Mouse (Mus musculus) liver, embryonic 12.5 days (tissue): ENCODE measurements around the gene Ptms. TPM values are rescaled to one million over a fixed set of nuclear protein-coding genes. Genes with fewer than 3 reads are reported as not detected.
"Not testable (repeated sequence)": the region's sequence is repeated elsewhere in the genome, so short reads cannot be mapped to it uniquely, and the experiment has no call there.

ENCODE experiments used
- ATAC-seq: fragments of 200-750 bp; cut with Nextera tagmentation; 2 replicates; pipeline ENCODE4 v1.8.0; 2017; ENCODE audit warnings: moderate number of reproducible peaks, mild to moderate bottlenecking, moderate library complexity
- H3K27ac ChIP-seq: fragments of 300-500 bp; sonication (generic); 2 replicates; pipeline ENCODE4 v1.5.1; 2016; ENCODE audit warnings: mild to moderate bottlenecking
- H3K27me3 ChIP-seq: fragments of 300-500 bp; sonication (generic); replicated peaks from 2 replicates; pipeline ENCODE4 v1.6.1; 2016; ENCODE audit warnings: mild to moderate bottlenecking, moderate library complexity
- H3K36me3 ChIP-seq: fragments of 300-500 bp; sonication (generic); 2 replicates; pipeline ENCODE4 v1.6.1; 2016; ENCODE audit warnings: mild to moderate bottlenecking, moderate library complexity
- H3K4me1 ChIP-seq: fragments of 300-500 bp; sonication (generic); 2 replicates; pipeline ENCODE4 v1.6.1; 2016
- H3K4me2 ChIP-seq: fragments of 300-500 bp; sonication (generic); 2 replicates; pipeline ENCODE4 v1.6.1; 2016; ENCODE audit warnings: mild to moderate bottlenecking, moderate library complexity
- H3K4me3 ChIP-seq: fragments of 300-500 bp; sonication (generic); 2 replicates; pipeline ENCODE4 v1.5.1; 2016; ENCODE audit warnings: mild to moderate bottlenecking, moderate library complexity
- H3K9ac ChIP-seq: fragments of 300-500 bp; sonication (generic); 2 replicates; pipeline ENCODE4 v1.6.1; 2016; ENCODE audit warnings: mild to moderate bottlenecking, moderate library complexity
- H3K9me3 ChIP-seq: fragments of 300-500 bp; sonication (generic); replicated peaks from 2 replicates; pipeline ENCODE4 v1.6.1; 2016; ENCODE audit warnings: mild to moderate bottlenecking, moderate library complexity
- WGBS: fragments of 180-500 bp; shearing (Covaris S2); methylation state at CpG from one replicate; pipeline ENCODE4 v1.1.7; 2016; ENCODE audit not compliant: insufficient replicate concordance; 5-methylcytosine and 5-hydroxymethylcytosine counted together
- polyA plus RNA-seq: library from polyadenylated mRNA; unstranded; fragments of >200 nt; fragmentation: Nextera tagmentation; extraction: Ambion mirVana; gene quantifications from 2 replicates; pipeline ENCODE4 v1.2.1, GENCODE M21; 2016

The Ptms gene
- polyA plus RNA-seq, 1 experiment from 2014 or later = 66.7 TPM

GRCm38 (mm10) chr6:124900801-124901480, 19.0 kb downstream of the Ptms start:
- Histone ChIP-seq H3K4me3 (no peak overlapping the region), H3K9ac (no peak overlapping the region), H3K27ac (no peak overlapping the region), H3K4me2 (no peak overlapping the region), H3K36me3 (no peaks in the 10 kb centered on the region), H3K27me3 (peaks cover 14% of the 10 kb centered on the region; the same call in 1 of the 2 replicates), H3K4me1 (peaks cover 15% of the 10 kb centered on the region), H3K9me3 (no peaks in the 10 kb centered on the region)
- no peak for ATAC-seq
- WGBS = 21% methylated on average over 10 of the region's 10 CpGs

DNA sequence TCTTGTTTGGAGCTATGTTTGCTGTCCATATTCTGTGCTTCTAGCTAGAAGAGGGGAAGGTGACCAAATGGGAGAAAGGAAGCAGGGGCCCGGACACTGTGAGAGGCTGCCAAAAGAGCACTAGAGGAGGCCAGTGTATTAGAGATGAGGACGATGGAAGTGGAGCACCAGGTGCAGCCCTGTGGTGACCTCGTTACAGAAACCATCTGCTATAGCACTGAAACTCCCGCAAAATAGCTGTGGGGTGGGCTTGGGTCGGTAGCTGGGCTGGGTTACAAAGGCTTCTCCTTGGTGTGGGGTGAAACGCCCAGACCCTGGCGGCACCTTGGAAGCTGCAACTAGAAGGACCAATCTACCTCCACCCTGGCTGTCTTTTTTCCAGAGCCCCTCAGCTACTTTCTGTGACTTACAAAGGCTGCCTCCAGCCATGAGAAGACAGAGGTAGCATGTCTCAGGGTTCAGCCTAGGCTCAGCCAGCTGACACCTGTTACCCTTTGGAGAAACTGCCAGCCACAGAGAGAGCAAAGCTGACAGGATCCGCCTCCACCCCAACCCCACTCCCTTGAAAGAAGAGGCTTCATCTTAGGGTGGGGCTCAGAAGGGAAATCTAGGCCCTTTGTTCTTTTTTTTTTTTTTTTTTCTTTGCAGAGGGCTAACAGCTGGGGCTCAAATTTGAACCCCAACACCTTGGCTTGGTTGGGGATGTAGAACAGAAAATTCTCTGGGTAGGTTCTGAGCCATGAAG, 19.7 kb downstream of the Ptms start:
- peaks cover 15% of the 10 kb centered on the region for H3K4me1 ChIP-seq
- H3K27ac ChIP-seq = no peak overlapping the region
- H3K9ac ChIP-seq = no peak overlapping the region
- H3K27me3 ChIP-seq = peaks cover 7% of the 10 kb centered on the region; the same call in 1 of the 2 replicates
- no peaks in the 10 kb centered on the region for H3K36me3 ChIP-seq
- H3K4me3 ChIP-seq = no peak overlapping the region
- no peaks in the 10 kb centered on the region for H3K9me3 ChIP-seq
- no peak for ATAC-seq
- 52% methylated on average over 8 of the region's 8 CpGs for WGBS
- H3K4me2 ChIP-seq = no peak overlapping the region

- Histone ChIP-seq H3K4me2 (no peak overlapping the region), H3K27me3 (no peaks in the 10 kb centered on the region), H3K27ac (no peak overlapping the region), H3K9ac (no peak overlapping the region), H3K4me3 (no peak overlapping the region), H3K9me3 (no peaks in the 10 kb centered on the region), H3K36me3 (no peaks in the 10 kb centered on the region), H3K4me1 (no peaks in the 10 kb centered on the region)
- no peak for ATAC-seq
- WGBS = 19% methylated on average over 3 of the region's 3 CpGs
Observed at GRCm38 (mm10) chr6:124898359-124898758, 21.5 kb downstream of the Ptms start.

DNA sequence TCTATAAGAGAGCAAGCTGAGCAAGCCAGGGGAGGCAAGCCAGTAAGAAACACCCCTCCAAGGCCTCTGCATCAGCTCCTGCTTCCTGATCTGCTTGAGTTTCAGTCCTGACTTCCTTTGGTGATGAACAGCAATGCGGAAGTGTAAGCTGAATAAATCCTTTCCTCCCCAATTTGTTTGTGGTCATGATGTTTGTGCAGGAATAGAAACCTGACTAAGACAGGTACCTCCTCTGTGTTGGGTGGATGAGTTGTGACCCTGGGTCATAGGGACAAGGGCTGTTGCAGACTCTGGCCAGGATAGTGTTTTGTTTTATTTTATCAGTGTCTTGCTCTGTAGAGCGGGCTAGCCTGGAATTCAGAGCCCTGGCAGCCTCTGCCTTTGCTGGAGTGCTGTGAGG, 25.8 kb downstream of the Ptms start:
- H3K9ac ChIP-seq, ATAC-seq, H3K9me3 ChIP-seq, H3K4me1 ChIP-seq, H3K36me3 ChIP-seq, H3K27ac ChIP-seq, H3K4me3 ChIP-seq, H3K4me2 ChIP-seq, H3K27me3 ChIP-seq: not testable (repeated sequence)
- WGBS = 74% methylated on average over 2 of the region's 2 CpGs

DNA sequence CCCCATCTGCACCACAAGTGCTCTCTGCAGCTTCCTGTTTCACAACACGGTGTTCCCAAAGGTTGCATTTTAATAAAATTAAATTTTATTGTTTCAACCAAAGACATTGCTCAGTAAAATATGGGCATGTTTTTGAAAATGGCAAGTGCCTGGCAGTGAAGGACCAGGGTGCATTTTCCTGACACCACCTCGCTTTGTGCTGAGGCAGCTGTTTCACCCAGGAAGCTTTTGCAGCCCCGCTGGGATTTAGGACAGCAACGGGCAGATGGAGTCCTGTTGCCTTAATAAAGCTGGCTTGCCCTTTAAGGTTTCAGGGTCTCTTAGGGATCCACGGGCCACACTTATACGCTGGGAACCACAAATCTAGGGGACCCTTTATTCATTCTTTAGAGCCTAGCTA, 28.9 kb downstream of the Ptms start:
- no peak overlapping the region for H3K9ac ChIP-seq
- H3K27me3 ChIP-seq = no peaks in the 10 kb centered on the region
- H3K27ac ChIP-seq = no peak overlapping the region
- no peak for ATAC-seq
- 46% methylated on average over 6 of the region's 6 CpGs for WGBS
- H3K4me3 ChIP-seq = no peak overlapping the region
- no peaks in the 10 kb centered on the region for H3K9me3 ChIP-seq
- H3K36me3 ChIP-seq = no peaks in the 10 kb centered on the region
- H3K4me1 ChIP-seq = no peaks in the 10 kb centered on the region
- no peak overlapping the region for H3K4me2 ChIP-seq

DNA sequence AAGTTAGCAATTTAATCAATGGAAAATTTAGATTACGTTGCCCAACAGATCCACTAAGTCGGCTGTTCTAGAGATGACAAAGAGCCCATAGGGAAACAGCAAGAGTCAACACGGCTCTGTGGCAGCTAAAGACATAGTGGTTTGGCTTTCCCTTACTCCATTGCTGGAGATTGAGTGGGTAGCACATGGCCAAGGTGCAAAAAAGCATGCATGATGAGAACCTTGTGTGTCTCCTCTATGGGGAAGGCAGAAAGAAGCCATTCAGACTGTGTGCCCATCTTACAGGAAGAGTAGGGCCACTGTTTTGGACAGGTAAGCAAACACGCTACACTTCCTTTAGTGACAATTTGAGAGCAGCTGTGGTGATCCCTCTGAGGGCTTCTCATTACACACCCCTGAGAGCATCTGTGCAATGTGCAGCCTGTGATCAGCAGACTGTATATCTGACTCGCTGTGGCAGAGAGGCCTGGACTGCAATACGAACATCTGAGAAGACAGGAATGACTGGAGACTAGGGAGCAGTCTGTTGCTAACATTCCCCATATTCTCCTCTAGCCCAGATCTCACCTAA, 31.3 kb downstream of the Ptms start:
- 78% methylated on average over 6 of the region's 6 CpGs for WGBS

GRCm38 (mm10) chr6:124887986-124888385, 31.9 kb downstream of the Ptms start, which contains the start of gene Cd4:
Gene Cd4, minus strand, starts transcription at chr6:124888221.
- H3K4me3 ChIP-seq = no peak within 1 kb of the TSS
- ATAC-seq = no peak
- no peaks in the 10 kb centered on the region for H3K9me3 ChIP-seq
- H3K36me3 ChIP-seq = no peaks in the 10 kb centered on the region
- H3K27me3 ChIP-seq = no peaks in the 10 kb centered on the region
- H3K9ac ChIP-seq = no peak within 1 kb of the TSS
- H3K4me1 ChIP-seq = no peaks in the 10 kb centered on the region
- no peak within 1 kb of the TSS for H3K4me2 ChIP-seq
- H3K27ac ChIP-seq = no peak within 1 kb of the TSS
- WGBS = 70% methylated on average over 9 of the region's 9 CpGs

More for the DNA sequence above, 31.3 kb downstream of the Ptms start:
- Histone ChIP-seq H3K4me1 (no peaks in the 10 kb centered on the region), H3K9ac (no peak overlapping the region), H3K36me3 (no peaks in the 10 kb centered on the region), H3K27me3 (no peaks in the 10 kb centered on the region), H3K27ac (no peak overlapping the region), H3K4me3 (no peak overlapping the region), H3K4me2 (no peak overlapping the region), H3K9me3 (no peaks in the 10 kb centered on the region)
- ATAC-seq = no peak

- no peak overlapping the region for H3K4me3 ChIP-seq
- H3K27me3 ChIP-seq = no peaks in the 10 kb centered on the region
- H3K4me1 ChIP-seq = no peaks in the 10 kb centered on the region
- H3K9me3 ChIP-seq = no peaks in the 10 kb centered on the region
- no peak overlapping the region for H3K4me2 ChIP-seq
- no peak overlapping the region for H3K27ac ChIP-seq
- ATAC-seq = no peak
- H3K9ac ChIP-seq = no peak overlapping the region
- H3K36me3 ChIP-seq = no peaks in the 10 kb centered on the region
- WGBS = 69% methylated on average over 8 of the region's 8 CpGs
Observed at GRCm38 (mm10) chr6:124885956-124886381, 33.9 kb downstream of the Ptms start.

DNA sequence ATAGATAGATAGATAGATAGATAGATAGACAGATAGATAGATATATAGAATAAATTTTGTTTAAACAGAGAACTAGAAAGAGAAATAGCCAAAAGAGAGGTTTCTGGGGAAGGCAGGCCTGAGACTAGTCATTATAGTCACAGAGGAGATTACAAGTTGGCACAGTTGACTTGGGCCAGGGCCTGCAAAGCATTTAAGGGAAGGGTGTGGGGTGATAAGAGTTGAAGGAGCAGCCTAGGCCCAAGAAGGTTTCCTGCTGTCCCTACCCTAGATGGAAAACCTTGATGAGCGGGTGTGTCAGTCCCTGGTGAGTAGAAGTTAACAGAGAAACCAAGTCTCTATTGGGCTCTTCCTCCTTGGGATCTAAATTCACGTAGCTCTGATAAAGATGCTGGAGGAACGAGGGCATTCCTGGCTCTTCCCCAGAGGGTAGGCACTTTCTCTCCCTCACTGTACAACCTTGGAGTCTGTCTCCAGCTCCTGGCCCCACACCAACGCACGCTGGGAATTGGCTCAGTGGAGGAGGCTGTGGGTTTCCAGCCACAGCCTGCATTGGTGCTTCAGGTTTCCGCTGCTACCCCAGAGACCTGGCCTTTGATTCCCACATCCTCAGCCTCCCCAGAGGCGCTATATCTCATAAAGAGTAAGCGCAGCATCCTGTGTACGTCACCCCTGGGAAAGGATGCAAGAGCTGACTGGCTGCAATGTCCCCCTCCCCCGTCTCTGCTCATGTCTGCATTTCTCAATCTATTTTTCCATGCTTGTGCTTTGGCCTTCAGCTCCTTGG, 35.0 kb downstream of the Ptms start:
- Histone ChIP-seq H3K4me1 (no peaks in the 10 kb centered on the region), H3K4me2 (no peak overlapping the region), H3K4me3 (no peak overlapping the region), H3K27ac (no peak overlapping the region), H3K36me3 (no peaks in the 10 kb centered on the region), H3K27me3 (no peaks in the 10 kb centered on the region), H3K9me3 (no peaks in the 10 kb centered on the region), H3K9ac (no peak overlapping the region)
- ATAC-seq = no peak
- 46% methylated on average over 10 of the region's 10 CpGs for WGBS

DNA sequence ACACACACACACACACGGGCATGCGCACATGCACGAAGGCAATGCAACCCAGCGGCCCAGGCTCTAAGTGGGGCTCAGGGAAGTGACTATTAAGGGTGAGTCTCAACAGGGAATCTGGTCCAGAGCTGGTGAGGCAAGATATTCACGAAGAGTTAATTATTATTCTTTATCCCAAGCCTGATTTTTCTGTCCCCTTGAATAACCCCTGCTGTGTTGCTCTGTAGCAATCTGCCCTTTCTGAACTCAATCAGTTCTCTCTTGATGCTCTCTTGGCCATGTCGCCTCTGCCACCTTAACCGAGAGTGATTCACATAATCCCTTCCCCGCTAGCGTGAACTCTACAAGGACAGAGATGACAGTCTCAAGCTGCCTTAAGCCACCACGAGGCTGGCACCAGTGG, 36.6 kb downstream of the Ptms start:
- H3K9ac ChIP-seq = no peak overlapping the region
- H3K4me3 ChIP-seq = no peak overlapping the region
- H3K36me3 ChIP-seq = no peaks in the 10 kb centered on the region
- no peak overlapping the region for H3K4me2 ChIP-seq
- H3K27ac ChIP-seq = no peak overlapping the region
- WGBS = 71% methylated on average over 10 of the region's 10 CpGs
- no peaks in the 10 kb centered on the region for H3K9me3 ChIP-seq
- H3K27me3 ChIP-seq = 0 out of 2 replicates have a peak, but pooled peaks cover 4% of the 10 kb centered on the region
- ATAC-seq = no peak
- no peaks in the 10 kb centered on the region for H3K4me1 ChIP-seq

DNA sequence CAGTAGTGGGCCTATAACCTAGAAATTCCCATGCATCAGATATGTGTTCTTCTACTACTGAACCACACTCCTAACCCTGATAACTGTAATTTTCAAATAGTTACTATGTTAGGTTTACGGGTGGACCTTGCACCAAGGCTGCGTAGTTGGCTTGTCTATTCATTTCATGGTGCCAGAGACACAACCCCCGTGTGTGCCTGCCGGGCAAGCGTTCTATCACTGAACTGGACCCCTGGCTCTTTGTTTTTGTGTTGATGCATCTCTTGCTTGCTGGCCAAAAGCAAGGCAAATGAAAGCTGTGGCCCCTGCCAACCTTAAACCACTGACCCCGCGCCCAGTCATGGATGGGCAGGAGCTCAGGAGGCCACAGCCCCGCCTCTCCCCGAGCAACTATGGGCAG, 38.1 kb downstream of the Ptms start:
- 76% methylated on average over 9 of the region's 9 CpGs for WGBS

More for the DNA sequence above, 38.1 kb downstream of the Ptms start:
- Histone ChIP-seq H3K27ac (no peak overlapping the region), H3K9ac (no peak overlapping the region), H3K4me3 (no peak overlapping the region), H3K4me2 (no peak overlapping the region), H3K9me3 (no peaks in the 10 kb centered on the region), H3K4me1 (no peaks in the 10 kb centered on the region), H3K27me3 (0 out of 2 replicates have a peak, but pooled peaks cover 4% of the 10 kb centered on the region), H3K36me3 (no peaks in the 10 kb centered on the region)
- ATAC-seq = no peak
